Mouse (Mus musculus) activated CD4-positive, CD25-positive, alpha-beta regulatory T cell (primary cell): ENCODE results near the gene C87414. TPM values are rescaled to one million over a fixed set of nuclear protein-coding genes. Genes with fewer than 3 reads are reported as not detected.

ENCODE experiments used
- polyA plus RNA-seq, 2 experiments: library from polyadenylated mRNA; unstranded; fragments of 100-300 nt; shearing (Covaris generic); gene quantifications; one replicate each; pipeline ENCODE4 v1.2.1; 2017

C87414 gene
- 1 to 10 TPM in 1 of 2 experiments, not detected in 1; 1.2 TPM for polyA plus RNA-seq

GRCm38 (mm10) chr5:93671451-93671850, at the start of gene C87414:
TSS of gene C87414 (minus strand) at chr5:93671551.

Other genes with a start within 250 kb of the C87414 start
- not detected for gene Gm16427, start 131.4 kb downstream of the C87414 start, polyA plus RNA-seq
- under 1 TPM in 1 of 2 experiments, not detected in 1; 0.09 TPM for gene Gm7792, start 172.2 kb upstream of the C87414 start, polyA plus RNA-seq